Mouse (Mus musculus): ENCODE results near the gene Cabp2.

GRCm38 (mm10) chr19:4104675-4105194, 23.4 kb downstream of the Cabp2 start:
- no peak for TF ChIP-seq CTCF (IDR thresholded peaks at IDR 0.05; ENCODE audit: low read depth, low read length)
- TF ChIP-seq POLR2A (IDR thresholded peaks at IDR 0.05; ENCODE audit: extremely low read depth, insufficient read depth, low read length) = no peak

Data from liver, adult 2 months (tissue).